Mouse (Mus musculus) gonadal fat pad, adult 2 months (tissue): ENCODE results near the gene Sh2d2a. TPM values are rescaled to one million over a fixed set of nuclear protein-coding genes. Genes with fewer than 3 reads are reported as not detected.
A peak's percentile ranks its signal among the peaks of the same experiment; 100 is the strongest.
"Not testable (repeated sequence)": the region's sequence is repeated elsewhere in the genome, so short reads cannot be mapped to it uniquely, and the experiment has no call there.

Source experiments
- DNase-seq: peaks from one replicate; pipeline ENCODE4 v3.0.0-alpha.2; 2012; ENCODE audit warnings: low read depth
- polyA plus RNA-seq: library from polyadenylated mRNA; depleted of rRNA; stranded (reverse); fragments of >200 nt; gene quantifications from 2 replicates; pipeline ENCODE4 v1.2.3, GENCODE M21; 2012; rRNA removed

Gene Sh2d2a
- polyA plus RNA-seq, 1 experiment: 0.43 TPM

- DNase-seq: no peak
These were observed 9.4 kb downstream of the Sh2d2a start for GRCm38 (mm10) chr3:87855936-87856335.

- DNase-seq: no peak
These were observed 11.1 kb downstream of the Sh2d2a start for GRCm38 (mm10) chr3:87857666-87858065.

GRCm38 (mm10) chr3:87859813-87860212 lies 13.3 kb downstream of the Sh2d2a start:
- DNase-seq: no peak

- not testable (repeated sequence) for DNase-seq
These were observed 17.6 kb downstream of the Sh2d2a start for GRCm38 (mm10) chr3:87864111-87864510.

GRCm38 (mm10) chr3:87877730-87878129 lies 31.2 kb downstream of the Sh2d2a start:
- DNase-seq: no peak

- no peak for DNase-seq
These were observed 37.7 kb downstream of the Sh2d2a start for GRCm38 (mm10) chr3:87884291-87884690.

- DNase-seq: no peak
These were observed 38.2 kb downstream of the Sh2d2a start for GRCm38 (mm10) chr3:87884708-87885251.

GRCm38 (mm10) chr3:87885281-87886003 lies 38.9 kb downstream of the Sh2d2a start, which contains the start of gene Prcc:
TSS of gene Prcc (minus strand) at chr3:87885608.
- DNase-seq: peak; percentile 100

- DNase-seq: no peak
These were observed 39.4 kb downstream of the Sh2d2a start for GRCm38 (mm10) chr3:87886004-87886365.

GRCm38 (mm10) chr3:87886416-87886815 lies 39.9 kb downstream of the Sh2d2a start:
- no peak for DNase-seq

GRCm38 (mm10) chr3:87887400-87887799 lies 40.8 kb downstream of the Sh2d2a start:
- DNase-seq: not testable (repeated sequence)

- DNase-seq: no peak
These were observed 44.9 kb downstream of the Sh2d2a start for GRCm38 (mm10) chr3:87891481-87891880.

- no peak for DNase-seq
These were observed 46.9 kb downstream of the Sh2d2a start for GRCm38 (mm10) chr3:87893367-87893905.

- DNase-seq: no peak
These were observed 52.7 kb downstream of the Sh2d2a start for GRCm38 (mm10) chr3:87899266-87899665.

GRCm38 (mm10) chr3:87899776-87900175 lies 53.2 kb downstream of the Sh2d2a start:
- no peak for DNase-seq

- no peak for DNase-seq
These were observed 54.6 kb downstream of the Sh2d2a start for GRCm38 (mm10) chr3:87901036-87901624.

- DNase-seq: not testable (repeated sequence)
These were observed 55.4 kb downstream of the Sh2d2a start for GRCm38 (mm10) chr3:87901959-87902358.

GRCm38 (mm10) chr3:87903821-87904220 lies 57.3 kb downstream of the Sh2d2a start:
- DNase-seq: no peak

Other genes starting within 250 kb of the Sh2d2a start
- gene Arhgef11, start 229.2 kb upstream of the Sh2d2a start, polyA plus RNA-seq: 26.6 and 31.0 TPM in 2 replicates
- gene Lrrc71, start 98.1 kb upstream of the Sh2d2a start, polyA plus RNA-seq: 3.2 and 3.9 TPM in 2 replicates
- gene Ntrk1, start 51.6 kb upstream of the Sh2d2a start, polyA plus RNA-seq: 2.8 and 3.0 TPM in 2 replicates
- 2.0 and 2.8 TPM in 2 replicates for gene Insrr, start 49.8 kb upstream of the Sh2d2a start, polyA plus RNA-seq
- gene Pear1, start 22.4 kb upstream of the Sh2d2a start, polyA plus RNA-seq: 76.8 and 81.8 TPM in 2 replicates
- gene Prcc, start 38.9 kb downstream of the Sh2d2a start, polyA plus RNA-seq: 24.5 and 29.2 TPM in 2 replicates
- 78.3 and 87.9 TPM in 2 replicates for gene Hdgf, start 59.6 kb downstream of the Sh2d2a start, polyA plus RNA-seq
- gene Mrpl24, start 72.8 kb downstream of the Sh2d2a start, polyA plus RNA-seq: 51.0 and 51.8 TPM in 2 replicates
- gene Isg20l2, start 83.6 kb downstream of the Sh2d2a start, polyA plus RNA-seq: 11.0 and 11.4 TPM in 2 replicates
- gene Rrnad1, start 84.0 kb downstream of the Sh2d2a start, polyA plus RNA-seq: 19.9 and 27.5 TPM in 2 replicates
- gene Crabp2, start 101.9 kb downstream of the Sh2d2a start, polyA plus RNA-seq: 5.6 and 12.0 TPM in 2 replicates
- gene Nes, start 124.3 kb downstream of the Sh2d2a start, polyA plus RNA-seq: 5.0 and 6.1 TPM in 2 replicates
- 0.08 TPM in 1 of 2 replicates, not detected in the other for gene Bcan, start 153.5 kb downstream of the Sh2d2a start, polyA plus RNA-seq
- gene Hapln2, start 180.8 kb downstream of the Sh2d2a start, polyA plus RNA-seq: not detected in 2 replicates
- gene Gpatch4, start 196.4 kb downstream of the Sh2d2a start, polyA plus RNA-seq: 5.7 and 6.3 TPM in 2 replicates
- gene Naxe, start 211.7 kb downstream of the Sh2d2a start, polyA plus RNA-seq: 98.6 and 109 TPM in 2 replicates
- 0.88 and 1.5 TPM in 2 replicates for gene Ttc24, start 231.5 kb downstream of the Sh2d2a start, polyA plus RNA-seq
- gene Iqgap3, start 235.2 kb downstream of the Sh2d2a start, polyA plus RNA-seq: 1.7 and 2.0 TPM in 2 replicates